In the genomic region with DNA sequence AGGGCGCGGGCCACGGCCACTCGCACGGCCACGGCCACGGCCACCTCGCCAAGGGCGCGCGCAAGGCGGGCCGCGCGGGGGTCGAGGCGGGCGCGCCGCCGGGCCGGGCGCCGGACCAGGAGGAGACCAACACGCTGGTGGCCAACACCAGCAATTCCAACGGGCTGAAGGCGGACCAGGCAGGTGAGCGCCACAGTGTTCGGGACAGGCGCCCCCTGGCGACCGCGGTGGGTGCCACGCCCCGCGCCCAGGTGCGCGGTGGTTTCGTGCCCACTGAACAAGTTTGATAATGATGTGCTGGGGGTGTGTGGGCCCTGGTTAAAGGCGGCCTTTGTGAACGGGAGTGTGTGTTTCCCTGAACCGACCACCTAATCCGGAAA, we compare ENCODE assay signal across 8 mouse cellular contexts. TPM values are rescaled to one million over a fixed set of nuclear protein-coding genes. Genes with fewer than 3 reads are reported as not detected.
A peak's percentile ranks its signal among the peaks of the same experiment; 100 is the strongest.
DNase-seq lines count a peak whose midpoint lies in the region; ATAC-seq and TF ChIP-seq lines count a peak whose summit lies in the region.

No protein-coding gene starts in this region.

- peak; percentile 60 for ATAC-seq in heart, embryonic 12.5 days (ENCODE audit: insufficient number of reproducible peaks, low FRiP score)
- ATAC-seq in kidney, embryonic 16.5 days (ENCODE audit: low FRiP score, low TSS enrichment) = peak; percentile 36; the same call in 1 of the 2 replicates
- 0 out of 2 replicates have a peak, but pooled peaks have one; percentile 5 for ATAC-seq in monocyte, adult 5-6 weeks (replicated peaks; ENCODE audit: insufficient number of reproducible peaks, low FRiP score, low TSS enrichment, poor library complexity, severe bottlenecking)

- TF ChIP-seq POLR2A in liver, adult 2 months (IDR thresholded peaks at IDR 0.05; ENCODE audit: extremely low read depth, insufficient read depth, low read length) = no peak

- WGBS in heart, embryonic 12.5 days = under 1% methylated on average over 43 of the region's 43 CpGs
- under 1% methylated on average over 42 of the region's 43 CpGs for WGBS in kidney, embryonic 16.5 days
- WGBS in liver, adult 2 months = 1% methylated on average over 43 of the region's 43 CpGs

- no peaks in the 10 kb centered on the region for H3K9me3 ChIP-seq in erythroblast, embryonic 14.5 days (ENCODE audit: control insufficient read depth, low read length)
- no peaks in the 10 kb centered on the region for H3K9me3 ChIP-seq in heart, embryonic 12.5 days (replicated peaks)
- H3K9me3 ChIP-seq in kidney, embryonic 16.5 days (ENCODE audit: low read length) = no peaks in the 10 kb centered on the region

- TF ChIP-seq CTCF in liver, adult 2 months (IDR thresholded peaks at IDR 0.05; ENCODE audit: low read depth, low read length) = peak; percentile 88

- peaks cover 9% of the 10 kb centered on the region for H3K27me3 ChIP-seq in erythroblast, embryonic 14.5 days (ENCODE audit: control insufficient read depth)
- H3K27me3 ChIP-seq in heart, embryonic 12.5 days (replicated peaks) = no peaks in the 10 kb centered on the region
- no peaks in the 10 kb centered on the region for H3K27me3 ChIP-seq in kidney, embryonic 16.5 days (ENCODE audit: insufficient read depth, low read length)
- no peaks in the 10 kb centered on the region for H3K27me3 ChIP-seq in liver, adult 2 months (ENCODE audit: control insufficient read depth, insufficient read depth, low read length)

- peak; percentile 85 for DNase-seq in CD4-positive, CD25-positive, alpha-beta regulatory T cell, adult 2 months (ENCODE audit: low read depth, low spot score)
- DNase-seq in liver, adult 2 months (ENCODE audit: extremely low read depth, low read depth, low spot score) = peak; percentile 56
- peak; percentile 76 to 84 for DNase-seq in spleen, postnatal 36 days (ENCODE audit: low spot score in 2 of 2)

- peaks cover 49% of the 10 kb centered on the region for H3K36me3 ChIP-seq in erythroblast, embryonic 14.5 days (ENCODE audit: control insufficient read depth)
- peaks cover 18% of the 10 kb centered on the region for H3K36me3 ChIP-seq in heart, embryonic 12.5 days
- peaks cover 10% of the 10 kb centered on the region for H3K36me3 ChIP-seq in kidney, embryonic 16.5 days (ENCODE audit: insufficient read depth, low read length)
- H3K36me3 ChIP-seq in liver, adult 2 months (ENCODE audit: control insufficient read depth, insufficient read depth, low read length) = peaks cover 9% of the 10 kb centered on the region

- H3K4me2 ChIP-seq in heart, embryonic 12.5 days = peak overlapping the region; percentile 89
- H3K4me2 ChIP-seq in kidney, embryonic 16.5 days (replicated peaks; ENCODE audit: low read depth, low read length) = peak overlapping the region; percentile 92

- peak overlapping the region; percentile 18; the same call in 1 of the 2 replicates for H3K27ac ChIP-seq in brown adipose tissue, adult 24 weeks (replicated peaks; ENCODE audit: low read depth, low read length)
- peak overlapping the region; percentile 91; the same call in 1 of the 2 replicates for H3K27ac ChIP-seq in heart, embryonic 12.5 days (ENCODE audit: poor library complexity, severe bottlenecking)
- peak overlapping the region; percentile 90 for H3K27ac ChIP-seq in kidney, embryonic 16.5 days (ENCODE audit: low read length)
- peak overlapping the region; percentile 87 for H3K27ac ChIP-seq in liver, adult 2 months (replicated peaks; ENCODE audit: insufficient read depth, low read depth, low read length)

- H3K9ac ChIP-seq in heart, embryonic 12.5 days = peak overlapping the region; percentile 87
- peak overlapping the region; percentile 89 for H3K9ac ChIP-seq in kidney, embryonic 16.5 days (replicated peaks; ENCODE audit: low read length)
- H3K9ac ChIP-seq in liver, adult 2 months (ENCODE audit: low read depth, low read length) = peak overlapping the region; percentile 97

- H3K4me3 ChIP-seq in brown adipose tissue, adult 24 weeks (ENCODE audit: insufficient read depth, low read depth, low read length) = peak overlapping the region; percentile 73
- peak overlapping the region; percentile 79 for H3K4me3 ChIP-seq in erythroblast, embryonic 14.5 days (replicated peaks)
- H3K4me3 ChIP-seq in heart, embryonic 12.5 days = peak overlapping the region; percentile 75
- peak overlapping the region; percentile 79 for H3K4me3 ChIP-seq in kidney, embryonic 16.5 days (ENCODE audit: low read length)
- peak overlapping the region; percentile 96 for H3K4me3 ChIP-seq in liver, adult 2 months (ENCODE audit: insufficient read depth, low read depth, low read length)

- H3K4me1 ChIP-seq in brown adipose tissue, adult 24 weeks (ENCODE audit: control insufficient read depth, insufficient read depth, insufficient read length, low read length) = peaks cover 8% of the 10 kb centered on the region
- peaks cover 61% of the 10 kb centered on the region for H3K4me1 ChIP-seq in erythroblast, embryonic 14.5 days (ENCODE audit: control insufficient read depth)
- H3K4me1 ChIP-seq in heart, embryonic 12.5 days (replicated peaks) = peaks cover 43% of the 10 kb centered on the region
- peaks cover 44% of the 10 kb centered on the region for H3K4me1 ChIP-seq in kidney, embryonic 16.5 days (ENCODE audit: insufficient read depth, low read length)
- peaks cover 22% of the 10 kb centered on the region for H3K4me1 ChIP-seq in liver, adult 2 months (ENCODE audit: control insufficient read depth, insufficient read depth, low read length)

- peaks cover 28% of the 10 kb centered on the region; the same call in 1 of the 2 replicates for H3K79me2 ChIP-seq in liver, adult 2 months (ENCODE audit: control insufficient read depth, insufficient read depth, low read length)

RNA-seq across cellular contexts. Expression of a gene that starts 0.9 kb away (rescaled TPM):
- polyA plus RNA-seq in brown adipose tissue, adult 24 weeks (2012; ENCODE audit: insufficient read depth, insufficient read length, missing spikeins) = 4.5 and 5.8 TPM in 2 replicates
- 2.0 TPM in 2 replicates for polyA plus RNA-seq in erythroblast, embryonic 14.5 days (2012)
- 4.8 and 5.0 TPM in 2 replicates for polyA plus RNA-seq in heart, embryonic 12.5 days (2016; fragmentation: Nextera tagmentation; extraction: Ambion mirVana)
- 1.6 and 2.0 TPM in 2 replicates for polyA plus RNA-seq in kidney, embryonic 16.5 days (2015; fragmentation: Nextera tagmentation; extraction: Ambion mirVana)
- 22.6 and 24.4 TPM in 2 replicates for total RNA-seq in liver, adult 2 months (2014; rRNA removed)
- polyA plus RNA-seq in liver, adult 2 months (2012; rRNA removed) = 11.3 and 13.6 TPM in 2 replicates
- 14.7 to 23.0 TPM (median 22.0 TPM) in 3 replicates for total RNA-seq in monocyte, adult 5-6 weeks (2017)

Comparison
In these comparisons a context has a peak if more than half of its experiments do, and no peak if none do; other contexts are left out.
1. Peak in every context shown above with its lines: DNase-seq, ATAC-seq, H3K4me3 ChIP-seq and H3K27ac ChIP-seq.
2. H3K27ac ChIP-seq: peak in every context shown above with its lines; median percentile 91 in heart, embryonic 12.5 days; 90 in kidney, embryonic 16.5 days; 87 in liver, adult 2 months; 18 in brown adipose tissue, adult 24 weeks.
3. ATAC-seq: peak in every context shown above with its lines; median percentile 60 in heart, embryonic 12.5 days; 36 in kidney, embryonic 16.5 days; 5 in monocyte, adult 5-6 weeks.